Mouse (Mus musculus) embryo, embryonic 11.5 days (tissue): ENCODE results near the gene Gpr176.

ENCODE experiments used
- DNase-seq: peaks from one replicate; pipeline ENCODE4 v3.0.0-alpha.2; 2012; ENCODE audit warnings: low read depth, low spot score

Gpr176 gene

GRCm38 (mm10) chr2:118373572-118374279, 507 bp upstream of the Gpr176 start:
- peak; percentile 63 for DNase-seq

GRCm38 (mm10) chr2:118372561-118372900, 688 bp downstream of the Gpr176 start:
- DNase-seq, result no peak

GRCm38 (mm10) chr2:118371841-118372240, 1.4 kb downstream of the Gpr176 start:
- DNase-seq, result no peak

- DNase-seq, result no peak
Observed at GRCm38 (mm10) chr2:118355138-118355719, 18.0 kb downstream of the Gpr176 start.

- no peak for DNase-seq
Observed at GRCm38 (mm10) chr2:118353916-118354403, 19.3 kb downstream of the Gpr176 start.

- DNase-seq, result no peak
Observed at GRCm38 (mm10) chr2:118353498-118353897, 19.7 kb downstream of the Gpr176 start.

- DNase-seq, result no peak
Observed at GRCm38 (mm10) chr2:118345535-118345934, 27.7 kb downstream of the Gpr176 start.

- DNase-seq, result no peak
Observed at GRCm38 (mm10) chr2:118343897-118344296, 29.3 kb downstream of the Gpr176 start.

GRCm38 (mm10) chr2:118341295-118341694, 31.9 kb downstream of the Gpr176 start:
- DNase-seq, result no peak

GRCm38 (mm10) chr2:118336084-118336483, 37.1 kb downstream of the Gpr176 start:
- no peak for DNase-seq

- no peak for DNase-seq
Observed at GRCm38 (mm10) chr2:118322663-118323062, 50.6 kb downstream of the Gpr176 start.

- DNase-seq, result no peak
Observed at GRCm38 (mm10) chr2:118321804-118322203, 51.4 kb downstream of the Gpr176 start.

GRCm38 (mm10) chr2:118321094-118321493, 52.1 kb downstream of the Gpr176 start:
- DNase-seq, result no peak

- no peak for DNase-seq
Observed at GRCm38 (mm10) chr2:118320519-118320918, 52.7 kb downstream of the Gpr176 start.

- DNase-seq, result no peak
Observed at GRCm38 (mm10) chr2:118319176-118319575, 54.0 kb downstream of the Gpr176 start.

- DNase-seq, result no peak
Observed at GRCm38 (mm10) chr2:118316939-118317338, 56.3 kb downstream of the Gpr176 start.

- no peak for DNase-seq
Observed at GRCm38 (mm10) chr2:118315656-118316402, 57.4 kb downstream of the Gpr176 start.

GRCm38 (mm10) chr2:118307561-118307960, 65.7 kb downstream of the Gpr176 start:
- DNase-seq, result no peak

- DNase-seq, result no peak
Observed at GRCm38 (mm10) chr2:118306966-118307365, 66.3 kb downstream of the Gpr176 start.

- DNase-seq, result no peak
Observed at GRCm38 (mm10) chr2:118306522-118306895, 66.7 kb downstream of the Gpr176 start.

GRCm38 (mm10) chr2:118305827-118306521, 67.2 kb downstream of the Gpr176 start:
- DNase-seq, result no peak

- no peak for DNase-seq
Observed at GRCm38 (mm10) chr2:118303456-118303855, 69.8 kb downstream of the Gpr176 start.
